Mouse (Mus musculus) heart, embryonic 14.5 days (tissue): ENCODE measurements around the gene Dmrta1. TPM values are rescaled to one million over a fixed set of nuclear protein-coding genes. Genes with fewer than 3 reads are reported as not detected.
"Not testable (repeated sequence)": the region's sequence is repeated elsewhere in the genome, so short reads cannot be mapped to it uniquely, and the experiment has no call there.

ENCODE experiments used
- ATAC-seq: fragments of 200-750 bp; cut with Nextera tagmentation; 2 replicates; pipeline ENCODE4 v1.8.0; 2017; ENCODE audit warnings: low read depth, moderate TSS enrichment; ENCODE audit not compliant: insufficient number of reproducible peaks, insufficient read depth, low FRiP score
- H3K27ac ChIP-seq, 2 experiments: fragments of 200-500 bp in 1 of 2; fragments of 300-500 bp in 1 of 2; sonication (generic) in 1 of 2; replicated peaks in 1 of 2; 2 replicates each; pipeline ENCODE4 v1.5.1; 2012 to 2014; ENCODE audit warnings: low read depth in 2 of 2, low read length in 2 of 2, control low read depth in 1 of 2, mild to moderate bottlenecking in 1 of 2, mixed read lengths in 1 of 2; ENCODE audit not compliant: control insufficient read depth in 1 of 2, insufficient read depth in 1 of 2
- H3K27me3 ChIP-seq: fragments of 300-500 bp; sonication (generic); 2 replicates; pipeline ENCODE4 v1.6.1; 2014; ENCODE audit warnings: mild to moderate bottlenecking, low read length, control low read depth; ENCODE audit not compliant: control insufficient read depth, insufficient read depth
- H3K36me3 ChIP-seq: fragments of 300-500 bp; sonication (generic); 2 replicates; pipeline ENCODE4 v1.6.1; 2014; ENCODE audit warnings: mild to moderate bottlenecking, control low read depth, low read length, mixed read lengths; ENCODE audit not compliant: control insufficient read depth, insufficient read depth
- H3K4me1 ChIP-seq, 2 experiments: fragments of 200-500 bp in 1 of 2; fragments of 300-500 bp in 1 of 2; sonication (generic) in 1 of 2; 2 replicates each; pipeline ENCODE4 v1.6.1; 2012 to 2014; ENCODE audit warnings: low read length in 2 of 2, control low read depth in 1 of 2, mixed read lengths in 1 of 2; ENCODE audit not compliant: control insufficient read depth in 2 of 2, insufficient read depth in 2 of 2
- H3K4me2 ChIP-seq: fragments of 300-500 bp; sonication (generic); 2 replicates; pipeline ENCODE4 v1.6.1; 2014; ENCODE audit warnings: mild to moderate bottlenecking, low read length
- H3K4me3 ChIP-seq, 2 experiments: fragments of 200-500 bp in 1 of 2; fragments of 300-500 bp in 1 of 2; sonication (generic) in 1 of 2; 2 replicates each; pipeline ENCODE4 v1.5.1; 2012 to 2014; ENCODE audit warnings: low read length in 2 of 2, mild to moderate bottlenecking in 2 of 2, control low read depth in 1 of 2, low read depth in 1 of 2, moderate library complexity in 1 of 2; ENCODE audit not compliant: control insufficient read depth in 1 of 2, insufficient read depth in 1 of 2
- H3K9ac ChIP-seq: fragments of 300-500 bp; sonication (generic); 2 replicates; pipeline ENCODE4 v1.6.1; 2014; ENCODE audit warnings: mild to moderate bottlenecking, low read length
- H3K9me3 ChIP-seq: fragments of 300-500 bp; sonication (generic); 2 replicates; pipeline ENCODE4 v1.6.1; 2016; ENCODE audit warnings: low read length, control low read depth; ENCODE audit not compliant: control insufficient read depth
- WGBS: fragments of 180-500 bp; shearing (Covaris S2); extraction: QIAGEN DNeasy Blood & Tissue Kit; methylation state at CpG from one replicate; pipeline ENCODE4 v1.1.7; 2014; 5-methylcytosine and 5-hydroxymethylcytosine counted together
- polyA plus RNA-seq: library from polyadenylated mRNA; unstranded; fragments of >200 nt; fragmentation: Nextera tagmentation; extraction: Ambion mirVana; gene quantifications from 2 replicates; pipeline ENCODE4 v1.2.1, GENCODE M21; 2014

The Dmrta1 gene
- polyA plus RNA-seq, 1 experiment from 2014 or later = 0.57 TPM

DNA sequence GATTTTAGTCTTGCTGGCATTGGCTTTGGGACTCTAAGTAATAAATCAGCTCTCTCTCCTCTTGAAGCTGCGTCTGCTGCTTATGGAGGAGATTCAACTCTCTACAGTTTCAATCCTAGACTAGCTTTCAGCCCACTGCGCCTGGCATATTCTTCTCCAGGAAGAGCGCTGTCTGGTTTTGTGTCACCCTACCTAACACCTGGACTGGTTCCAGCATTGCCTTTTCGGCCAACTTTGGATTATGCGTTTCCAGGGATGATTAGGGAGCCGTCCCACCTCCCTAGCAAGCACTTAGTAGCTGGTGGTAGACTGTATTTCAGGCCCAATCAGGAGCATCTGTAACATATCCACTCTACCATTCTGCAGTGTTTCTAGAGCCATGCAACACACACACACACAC is 12.7 kb downstream of the Dmrta1 start:
- no peak overlapping the region for H3K27ac ChIP-seq
- 76% methylated on average over 6 of the region's 6 CpGs for WGBS

GRCm38 (mm10) chr4:89692780-89693179 is 13.5 kb downstream of the Dmrta1 start:
- no peak for ATAC-seq
- H3K36me3 ChIP-seq = no peaks in the 10 kb centered on the region
- H3K9ac ChIP-seq = no peak overlapping the region
- H3K4me2 ChIP-seq = no peak overlapping the region
- 0 out of 4 replicates have a peak, but pooled peaks cover 0 to 3% of the 10 kb centered on the region in 2 experiments for H3K4me1 ChIP-seq
- H3K9me3 ChIP-seq = no peaks in the 10 kb centered on the region
- peaks cover 20% of the 10 kb centered on the region for H3K27me3 ChIP-seq
- H3K4me3 ChIP-seq = no peak overlapping the region
- 13% methylated on average over 1 of the region's 1 CpGs for WGBS
- no peak overlapping the region for H3K27ac ChIP-seq

More for the DNA sequence above, 12.7 kb downstream of the Dmrta1 start:
- no peak overlapping the region for H3K4me3 ChIP-seq
- H3K27me3 ChIP-seq = peaks cover 28% of the 10 kb centered on the region
- H3K36me3 ChIP-seq = no peaks in the 10 kb centered on the region
- H3K4me1 ChIP-seq = 0 out of 4 replicates have a peak, but pooled peaks cover 0 to 3% of the 10 kb centered on the region in 2 experiments
- H3K4me2 ChIP-seq = no peak overlapping the region
- no peak for ATAC-seq
- H3K9ac ChIP-seq = no peak overlapping the region
- no peaks in the 10 kb centered on the region for H3K9me3 ChIP-seq

GRCm38 (mm10) chr4:89695589-89695988 is 16.4 kb downstream of the Dmrta1 start:
- ATAC-seq = no peak
- WGBS = 65% methylated on average over 5 of the region's 5 CpGs
- Histone ChIP-seq H3K4me2 (no peak overlapping the region), H3K4me3 (no peak overlapping the region), H3K27ac (no peak overlapping the region), H3K9me3 (no peaks in the 10 kb centered on the region), H3K27me3 (no peaks in the 10 kb centered on the region), H3K36me3 (no peaks in the 10 kb centered on the region), H3K9ac (no peak overlapping the region), H3K4me1 (no peaks in the 10 kb centered on the region)

DNA sequence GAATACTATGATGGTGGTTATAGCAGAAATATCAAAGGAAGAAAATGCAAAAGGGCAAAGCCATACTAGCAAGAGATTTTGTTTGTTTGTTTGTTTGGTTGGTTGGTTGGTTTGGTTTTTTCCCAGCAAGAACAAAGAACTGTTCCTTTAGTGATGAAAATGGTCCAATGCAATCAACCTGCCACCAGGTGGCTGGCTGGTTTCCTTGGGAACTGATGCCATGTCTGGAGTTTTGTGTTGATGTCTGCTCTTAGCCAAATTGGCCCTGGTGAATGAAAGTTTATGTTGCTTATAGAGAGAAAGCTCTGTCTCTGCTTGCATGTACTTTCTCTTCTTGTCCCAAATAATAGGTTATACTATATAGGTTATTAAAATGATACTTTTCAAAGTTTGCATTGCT is 18.7 kb downstream of the Dmrta1 start:
- Histone ChIP-seq H3K27me3 (no peaks in the 10 kb centered on the region), H3K9me3 (no peaks in the 10 kb centered on the region), H3K36me3 (no peaks in the 10 kb centered on the region), H3K4me1 (no peaks in the 10 kb centered on the region), H3K27ac (no peak overlapping the region), H3K4me2 (no peak overlapping the region), H3K9ac (no peak overlapping the region), H3K4me3 (no peak overlapping the region)
- ATAC-seq = no peak

DNA sequence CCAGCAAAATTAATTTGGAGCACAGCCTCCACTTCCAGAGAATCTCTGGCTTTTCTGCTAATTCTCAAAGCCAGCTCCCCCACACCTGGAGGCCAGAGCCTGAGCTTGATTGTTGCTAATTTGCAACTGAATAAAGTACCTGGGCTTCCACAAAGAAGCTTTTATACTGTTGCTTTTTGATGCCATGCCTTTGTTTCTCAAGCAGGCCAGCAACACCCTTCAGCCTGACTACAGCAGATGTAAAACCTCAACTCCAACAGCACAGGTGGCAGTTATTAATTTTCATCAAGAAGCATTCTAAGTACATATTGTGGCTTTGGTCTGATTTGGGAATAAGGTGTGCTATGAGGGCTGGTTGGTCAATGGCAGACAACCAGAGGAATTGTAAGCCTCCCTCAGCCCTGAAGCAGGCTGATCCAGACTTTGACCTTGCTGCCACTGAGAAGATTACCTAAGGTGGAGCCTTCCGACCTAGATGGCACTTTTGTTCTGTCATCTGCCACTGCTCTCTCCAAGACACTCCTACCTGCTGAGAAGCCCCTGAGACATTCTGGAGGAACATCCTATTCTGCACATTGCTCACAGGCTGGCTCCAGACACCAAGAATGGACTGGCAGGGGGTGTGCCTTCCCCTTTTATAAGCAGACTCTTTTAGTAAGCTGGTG is 44.4 kb downstream of the Dmrta1 start:
- H3K27me3 ChIP-seq, H3K4me2 ChIP-seq, H3K4me1 ChIP-seq, H3K4me3 ChIP-seq, H3K9ac ChIP-seq, ATAC-seq, H3K27ac ChIP-seq, H3K9me3 ChIP-seq, H3K36me3 ChIP-seq: not testable (repeated sequence)
- WGBS = 76% methylated on average over 1 of the region's 1 CpGs
